Mouse (Mus musculus) neural tube, embryonic 15.5 days (tissue): ENCODE data around the gene Nfe2. TPM values are rescaled to one million over a fixed set of nuclear protein-coding genes. Genes with fewer than 3 reads are reported as not detected.

ENCODE experiments used
- ATAC-seq: fragments of 200-750 bp; cut with Nextera tagmentation; 2 replicates; pipeline ENCODE4 v1.8.0; 2017; ENCODE audit warnings: mild to moderate bottlenecking, moderate TSS enrichment, moderate library complexity; ENCODE audit not compliant: low FRiP score
- H3K27ac ChIP-seq: fragments of 300-500 bp; sonication (generic); replicated peaks from 2 replicates; pipeline ENCODE4 v1.5.1; 2015; ENCODE audit warnings: mild to moderate bottlenecking, inconsistent platforms
- H3K27me3 ChIP-seq: fragments of 300-500 bp; sonication (generic); replicated peaks from 2 replicates; pipeline ENCODE4 v1.6.1; 2015; ENCODE audit warnings: inconsistent platforms
- H3K36me3 ChIP-seq: fragments of 300-500 bp; sonication (generic); 2 replicates; pipeline ENCODE4 v1.6.1; 2015; ENCODE audit warnings: inconsistent platforms
- H3K4me1 ChIP-seq: fragments of 300-500 bp; sonication (generic); 2 replicates; pipeline ENCODE4 v1.6.1; 2015; ENCODE audit warnings: inconsistent platforms
- H3K4me2 ChIP-seq: fragments of 300-500 bp; sonication (generic); 2 replicates; pipeline ENCODE4 v1.6.1; 2015; ENCODE audit warnings: inconsistent platforms, mild to moderate bottlenecking, moderate library complexity
- H3K4me3 ChIP-seq: fragments of 300-500 bp; sonication (generic); replicated peaks from 2 replicates; pipeline ENCODE4 v1.5.1; 2015; ENCODE audit warnings: mild to moderate bottlenecking, inconsistent platforms
- H3K9ac ChIP-seq: fragments of 300-500 bp; sonication (generic); replicated peaks from 2 replicates; pipeline ENCODE4 v1.6.1; 2015; ENCODE audit warnings: mild to moderate bottlenecking, inconsistent platforms
- H3K9me3 ChIP-seq: fragments of 300-500 bp; sonication (generic); replicated peaks from 2 replicates; pipeline ENCODE4 v1.6.1; 2016; ENCODE audit warnings: inconsistent platforms
- WGBS: fragments of 180-500 bp; shearing (Covaris S2); methylation state at CpG from one replicate; pipeline ENCODE4 v1.1.7; 2015; ENCODE audit warnings: mixed read lengths; 5-methylcytosine and 5-hydroxymethylcytosine counted together
- polyA plus RNA-seq: library from polyadenylated mRNA; unstranded; fragments of >200 nt; fragmentation: Nextera tagmentation; extraction: Ambion mirVana; gene quantifications from 2 replicates; pipeline ENCODE4 v1.2.1, GENCODE M21; 2015

Gene Nfe2
- 0.99 and 4.6 TPM in 2 replicates for polyA plus RNA-seq

- no peaks in the 10 kb centered on the region for H3K9me3 ChIP-seq
- no peaks in the 10 kb centered on the region; the same call in 1 of the 2 replicates for H3K27me3 ChIP-seq
- H3K9ac ChIP-seq: no peak within 1 kb of the TSS
- peaks cover 11% of the 10 kb centered on the region for H3K4me1 ChIP-seq
- no peak within 1 kb of the TSS for H3K27ac ChIP-seq
- 13% methylated on average over 15 of the region's 15 CpGs for WGBS
- no peaks in the 10 kb centered on the region for H3K36me3 ChIP-seq
- peak within 1 kb of the TSS; percentile 19 for H3K4me2 ChIP-seq
- 0 out of 2 replicates have a peak within 1 kb of the TSS, but pooled peaks have one; percentile 0 for H3K4me3 ChIP-seq
- no peak for ATAC-seq
Measured at GRCm38 (mm10) chr15:103257790-103258728, at the start of gene Nfe2. Nfe2 (minus strand) TSS chr15:103258403.

GRCm38 (mm10) chr15:103307125-103307524 is 48.9 kb upstream of the Nfe2 start:
- H3K4me2 ChIP-seq: peak overlapping the region; percentile 36
- H3K4me3 ChIP-seq: no peak overlapping the region
- WGBS: under 1% methylated on average over 7 of the region's 7 CpGs
- H3K27ac ChIP-seq: peak overlapping the region; percentile 99
- no peak for ATAC-seq
- no peak overlapping the region for H3K9ac ChIP-seq
- H3K27me3 ChIP-seq: 0 out of 2 replicates have a peak, but pooled peaks cover 3% of the 10 kb centered on the region
- peaks cover 56% of the 10 kb centered on the region for H3K4me1 ChIP-seq
- no peaks in the 10 kb centered on the region for H3K36me3 ChIP-seq
- H3K9me3 ChIP-seq: no peaks in the 10 kb centered on the region

- H3K4me2 ChIP-seq: peak overlapping the region; percentile 75
- H3K4me3 ChIP-seq: peak overlapping the region; percentile 36
- H3K9me3 ChIP-seq: no peaks in the 10 kb centered on the region
- peak overlapping the region; percentile 99 for H3K27ac ChIP-seq
- no peak for ATAC-seq
- H3K9ac ChIP-seq: peak overlapping the region; percentile 62
- no peaks in the 10 kb centered on the region for H3K36me3 ChIP-seq
- peaks cover 67% of the 10 kb centered on the region for H3K4me1 ChIP-seq
- WGBS: 10% methylated on average over 8 of the region's 8 CpGs
- H3K27me3 ChIP-seq: 0 out of 2 replicates have a peak, but pooled peaks cover 3% of the 10 kb centered on the region
Measured at GRCm38 (mm10) chr15:103305792-103306645, 47.8 kb upstream of the Nfe2 start.

DNA sequence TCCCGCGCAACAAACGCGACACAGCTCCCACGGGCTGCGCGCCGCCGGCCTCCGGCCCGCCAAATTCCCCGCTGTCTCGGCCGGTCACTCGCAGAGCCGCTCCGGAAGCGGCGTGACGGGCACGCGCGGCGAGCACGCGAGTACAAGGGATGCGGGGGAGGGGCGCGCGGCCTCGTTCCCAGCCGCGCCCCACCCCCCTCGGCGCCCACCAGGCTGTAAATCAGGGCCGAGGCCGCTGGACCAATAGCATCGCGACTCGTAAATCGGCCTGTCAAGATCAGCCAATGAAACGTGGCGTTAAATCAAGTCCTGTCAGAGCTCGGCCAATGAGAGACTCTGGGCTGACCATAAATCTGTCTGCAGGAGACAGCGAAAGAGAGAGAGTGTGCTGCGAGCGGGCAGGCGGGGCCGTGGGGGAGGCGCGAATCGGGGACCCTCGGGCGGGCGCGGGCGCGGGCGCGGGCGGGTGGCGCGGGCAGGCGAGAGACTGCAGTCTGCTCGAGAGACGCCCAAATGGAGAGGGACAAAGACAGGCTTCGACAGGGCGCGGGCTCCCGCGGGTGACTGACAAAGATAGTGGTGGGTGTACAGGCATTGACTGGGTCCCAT is 47.0 kb upstream of the Nfe2 start:
- H3K27me3 ChIP-seq: 0 out of 2 replicates have a peak, but pooled peaks cover 3% of the 10 kb centered on the region
- no peaks in the 10 kb centered on the region for H3K36me3 ChIP-seq
- peak overlapping the region; percentile 65 for H3K9ac ChIP-seq
- no peaks in the 10 kb centered on the region for H3K9me3 ChIP-seq
- peak overlapping the region; percentile 99 for H3K27ac ChIP-seq
- peak overlapping the region; percentile 43 for H3K4me3 ChIP-seq
- peaks cover 75% of the 10 kb centered on the region for H3K4me1 ChIP-seq
- ATAC-seq: peak; percentile 95
- under 1% methylated on average over 63 of the region's 71 CpGs for WGBS
- H3K4me2 ChIP-seq: peak overlapping the region; percentile 75

DNA sequence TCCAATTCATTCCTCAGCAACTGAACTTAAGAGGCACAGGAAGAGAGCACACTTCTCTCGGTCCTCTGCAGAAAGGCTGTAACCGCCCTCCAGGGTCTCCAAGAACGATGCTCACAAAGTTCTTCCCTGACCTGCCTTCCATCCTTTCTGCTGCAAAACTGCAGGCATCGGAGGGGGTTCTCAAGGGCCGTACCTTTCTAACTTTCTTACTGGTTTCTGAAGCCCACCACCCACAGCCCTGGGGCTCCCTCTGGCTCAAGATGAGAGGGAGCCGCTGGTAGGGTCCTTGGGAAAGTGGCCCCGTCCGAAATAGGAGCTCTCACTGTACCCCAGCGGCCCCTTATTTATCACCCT is 46.4 kb upstream of the Nfe2 start:
- Histone ChIP-seq H3K27me3 (0 out of 2 replicates have a peak, but pooled peaks cover 3% of the 10 kb centered on the region), H3K4me3 (peak overlapping the region; percentile 43), H3K4me1 (peaks cover 81% of the 10 kb centered on the region), H3K9me3 (no peaks in the 10 kb centered on the region), H3K36me3 (no peaks in the 10 kb centered on the region), H3K4me2 (peak overlapping the region; percentile 75), H3K9ac (peak overlapping the region; percentile 65), H3K27ac (peak overlapping the region; percentile 99)
- WGBS: 0% methylated on average over 9 of the region's 9 CpGs
- ATAC-seq: peak; percentile 16; the same call in 1 of the 2 replicates

DNA sequence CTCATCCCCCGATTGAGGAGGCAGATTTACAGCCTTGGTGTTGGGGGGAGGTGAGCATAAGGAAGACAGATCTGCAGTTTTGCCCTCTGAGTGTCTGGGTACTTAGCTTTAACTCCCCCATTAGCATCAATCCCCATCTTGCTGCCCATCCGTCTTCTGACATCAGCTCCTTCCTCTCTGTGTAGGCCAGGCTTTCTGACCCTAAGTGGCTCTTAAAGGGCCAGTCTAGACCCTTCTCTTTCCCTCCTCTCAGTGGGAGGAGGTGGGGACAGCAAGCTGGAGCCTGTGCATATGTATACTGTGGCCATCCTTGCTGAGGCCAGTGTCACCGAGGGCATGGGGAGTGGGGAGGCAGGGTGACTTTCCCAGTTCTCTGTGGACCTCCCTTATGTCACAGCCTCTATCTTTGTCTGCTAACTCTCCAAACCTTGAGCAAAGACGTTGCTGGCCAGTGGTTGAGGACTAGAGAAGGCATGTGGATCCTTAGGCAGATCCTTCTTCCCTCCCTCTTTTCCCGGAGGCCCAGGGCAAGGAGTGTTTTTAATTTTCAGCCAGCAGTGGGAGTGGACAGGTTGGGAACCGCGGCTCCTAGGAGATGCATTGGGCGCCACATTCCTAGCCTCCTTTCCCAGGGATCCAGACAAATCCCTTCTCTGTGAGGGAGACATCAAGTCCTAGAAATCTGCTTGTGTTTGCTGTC is 45.9 kb upstream of the Nfe2 start:
- no peaks in the 10 kb centered on the region for H3K9me3 ChIP-seq
- H3K4me3 ChIP-seq: peak overlapping the region; percentile 43
- no peak for ATAC-seq
- peak overlapping the region; percentile 65 for H3K9ac ChIP-seq
- peaks cover 86% of the 10 kb centered on the region for H3K4me1 ChIP-seq
- 2% methylated on average over 8 of the region's 8 CpGs for WGBS
- H3K4me2 ChIP-seq: peak overlapping the region; percentile 75
- no peaks in the 10 kb centered on the region for H3K36me3 ChIP-seq
- H3K27ac ChIP-seq: peak overlapping the region; percentile 99
- H3K27me3 ChIP-seq: no peaks in the 10 kb centered on the region

- 8% methylated on average over 6 of the region's 6 CpGs for WGBS
- peak overlapping the region; percentile 6; the same call in 1 of the 2 replicates for H3K4me2 ChIP-seq
- H3K27ac ChIP-seq: peak overlapping the region; percentile 99
- 0 out of 2 replicates have a peak overlapping the region, but pooled peaks have one; percentile 14 for H3K9ac ChIP-seq
- peaks cover 94% of the 10 kb centered on the region for H3K4me1 ChIP-seq
- H3K36me3 ChIP-seq: no peaks in the 10 kb centered on the region
- no peak for ATAC-seq
- H3K4me3 ChIP-seq: no peak overlapping the region
- no peaks in the 10 kb centered on the region for H3K27me3 ChIP-seq
- H3K9me3 ChIP-seq: no peaks in the 10 kb centered on the region
Measured at GRCm38 (mm10) chr15:103302341-103303021, 44.3 kb upstream of the Nfe2 start.

- H3K4me3 ChIP-seq: no peak overlapping the region
- no peaks in the 10 kb centered on the region for H3K27me3 ChIP-seq
- 18% methylated on average over 5 of the region's 5 CpGs for WGBS
- no peaks in the 10 kb centered on the region for H3K9me3 ChIP-seq
- 0 out of 2 replicates have a peak overlapping the region, but pooled peaks have one; percentile 23 for H3K9ac ChIP-seq
- no peaks in the 10 kb centered on the region for H3K36me3 ChIP-seq
- no peak for ATAC-seq
- peak overlapping the region; percentile 99 for H3K27ac ChIP-seq
- H3K4me2 ChIP-seq: peak overlapping the region; percentile 6
- H3K4me1 ChIP-seq: peaks cover 94% of the 10 kb centered on the region
Measured at GRCm38 (mm10) chr15:103301547-103302340, 43.5 kb upstream of the Nfe2 start.

GRCm38 (mm10) chr15:103301046-103301445 is 42.8 kb upstream of the Nfe2 start:
- H3K36me3 ChIP-seq: no peaks in the 10 kb centered on the region
- peak overlapping the region; percentile 99 for H3K27ac ChIP-seq
- peak overlapping the region; percentile 52; the same call in 1 of the 2 replicates for H3K4me2 ChIP-seq
- WGBS: 6% methylated on average over 2 of the region's 2 CpGs
- ATAC-seq: no peak
- no peaks in the 10 kb centered on the region for H3K27me3 ChIP-seq
- peaks cover 94% of the 10 kb centered on the region for H3K4me1 ChIP-seq
- H3K4me3 ChIP-seq: no peak overlapping the region
- no peaks in the 10 kb centered on the region for H3K9me3 ChIP-seq
- peak overlapping the region; percentile 31; the same call in 1 of the 2 replicates for H3K9ac ChIP-seq
